Mouse (Mus musculus) myocyte (in vitro differentiated cells): ENCODE results near the gene Pi4ka. TPM values are rescaled to one million over a fixed set of nuclear protein-coding genes. Genes with fewer than 3 reads are reported as not detected.
A peak's percentile ranks its signal among the peaks of the same experiment; 100 is the strongest.

Source experiments
- H3K27me3 ChIP-seq: one replicate; pipeline ENCODE4 v1.6.1; 2011; ENCODE audit not compliant: control insufficient read depth, insufficient read depth, insufficient read length
- H3K36me3 ChIP-seq: one replicate; pipeline ENCODE4 v1.6.1; 2011; ENCODE audit not compliant: control insufficient read depth, insufficient read depth
- H3K4me2 ChIP-seq: one replicate; pipeline ENCODE4 v1.6.1; 2011; ENCODE audit warnings: low read depth, control low read depth
- H3K4me3 ChIP-seq: one replicate; pipeline ENCODE4 v1.5.1; 2011; ENCODE audit warnings: mild to moderate bottlenecking, control low read depth, moderate library complexity
- H3K79me2 ChIP-seq: one replicate; pipeline ENCODE4 v1.6.1; 2011; ENCODE audit not compliant: control insufficient read depth, insufficient read depth
- H3ac ChIP-seq: one replicate; pipeline ENCODE4 v1.6.1; 2011; ENCODE audit not compliant: control insufficient read depth, insufficient read length
- CEBPB ChIP-seq: IDR thresholded peaks from 2 replicates; pipeline ENCODE4 v1.6.1; 2011; ENCODE audit warnings: mild to moderate bottlenecking, moderate library complexity; ENCODE audit not compliant: poor library complexity, insufficient read depth, severe bottlenecking
- E2F4 ChIP-seq: IDR thresholded peaks from one replicate; pipeline ENCODE4 v1.6.1; 2011; ENCODE audit warnings: mild to moderate bottlenecking, control low read depth, moderate library complexity; ENCODE audit not compliant: insufficient read depth
- MAX ChIP-seq: IDR thresholded peaks from one replicate; pipeline ENCODE4 v1.6.1; 2011; ENCODE audit warnings: low read depth, mild to moderate bottlenecking, control low read depth
- MYOD1 ChIP-seq, 3 experiments: IDR thresholded peaks; one replicate each; pipeline ENCODE4 v1.6.1; 2011; ENCODE audit warnings: control low read depth in 2 of 3, low read depth in 2 of 3, mild to moderate bottlenecking in 2 of 3, moderate library complexity in 1 of 3; ENCODE audit not compliant: insufficient read length in 2 of 3, control insufficient read depth in 1 of 3
- MYOG ChIP-seq, 3 experiments: IDR thresholded peaks; one replicate each; pipeline ENCODE4 v1.6.1; 2011; ENCODE audit warnings: control low read depth in 2 of 3, low read depth in 2 of 3, mild to moderate bottlenecking in 2 of 3; ENCODE audit not compliant: insufficient read length in 2 of 3, control insufficient read depth in 1 of 3, insufficient read depth in 1 of 3
- POLR2A ChIP-seq: IDR thresholded peaks from one replicate; pipeline ENCODE4 v1.6.1; 2011; ENCODE audit warnings: low read depth, mild to moderate bottlenecking, control low read depth, moderate library complexity; ENCODE audit not compliant: insufficient read length
- POLR2AphosphoS2 ChIP-seq: IDR thresholded peaks from one replicate; pipeline ENCODE4 v1.6.1; 2011; ENCODE audit warnings: low read depth, control low read depth; ENCODE audit not compliant: insufficient read length
- REST ChIP-seq: IDR thresholded peaks from one replicate; pipeline ENCODE4 v1.6.1; 2011; ENCODE audit warnings: mild to moderate bottlenecking, control low read depth, moderate library complexity; ENCODE audit not compliant: insufficient read depth, insufficient read length
- SRF ChIP-seq: IDR thresholded peaks from one replicate; pipeline ENCODE4 v1.6.1; 2011; ENCODE audit warnings: low read depth; ENCODE audit not compliant: control insufficient read depth, insufficient read length
- TCF12 ChIP-seq: IDR thresholded peaks from one replicate; pipeline ENCODE4 v1.6.1; 2011; ENCODE audit warnings: mild to moderate bottlenecking, control low read depth; ENCODE audit not compliant: poor library complexity, insufficient read depth, severe bottlenecking
- TCF3 ChIP-seq: IDR thresholded peaks from one replicate; pipeline ENCODE4 v1.6.1; 2011; ENCODE audit warnings: low read depth, control low read depth; ENCODE audit not compliant: insufficient read length
- USF1 ChIP-seq: IDR thresholded peaks from one replicate; pipeline ENCODE4 v1.6.1; 2011; ENCODE audit warnings: low read depth, mild to moderate bottlenecking, control low read depth, moderate library complexity
- polyA plus RNA-seq: library from polyadenylated mRNA; unstranded; fragments of >200 nt; fragmentation: generic; extraction: Trizol; gene quantifications from one replicate; pipeline ENCODE4 v1.2.1, GENCODE M21; 2012; ENCODE audit warnings: missing spikeins

Gene Pi4ka
- polyA plus RNA-seq, 1 experiment = 37.8 TPM

DNA sequence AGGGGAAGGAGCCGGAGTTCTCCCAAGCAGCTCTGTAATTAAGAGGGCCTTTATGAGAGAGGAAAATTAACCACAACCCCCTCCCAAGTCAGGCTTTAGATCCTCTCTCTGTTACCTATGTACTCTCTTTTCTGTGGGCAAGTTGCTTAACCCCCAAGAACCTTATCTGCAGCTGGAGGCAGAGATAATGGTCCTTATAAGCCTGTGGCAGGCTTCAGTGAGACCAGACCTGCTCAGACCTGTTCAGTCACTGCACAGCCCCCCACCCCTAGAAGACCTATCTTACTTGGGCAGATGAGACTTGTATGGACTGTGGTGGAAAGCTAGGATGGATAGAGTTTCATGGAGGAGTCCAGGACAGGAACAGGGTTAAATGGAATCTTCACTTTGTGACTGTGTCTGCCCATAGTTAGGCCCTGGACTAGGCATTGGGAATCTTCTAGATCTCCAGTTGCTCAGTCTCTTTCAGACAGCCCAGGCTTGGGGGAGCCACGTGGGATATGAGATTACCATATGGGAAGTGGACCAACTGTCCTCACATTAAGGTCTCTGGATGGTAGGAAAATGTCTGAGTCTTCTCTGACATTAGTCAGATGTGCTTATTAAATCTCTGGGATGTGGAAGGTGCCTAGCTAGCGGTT is 153.9 kb downstream of the Pi4ka start:
- TF ChIP-seq MAX = no peak
- no peak for TF ChIP-seq POLR2A
- no peak for TF ChIP-seq CEBPB
- no peak for TF ChIP-seq POLR2AphosphoS2
- TF ChIP-seq USF1 = no peak
- no peak for TF ChIP-seq SRF
- Histone ChIP-seq H3K4me3 (no peak overlapping the region), H3K79me2 (peaks cover 5% of the 10 kb centered on the region), H3K36me3 (no peaks in the 10 kb centered on the region), H3ac (no peak overlapping the region), H3K27me3 (no peaks in the 10 kb centered on the region), H3K4me2 (no peak overlapping the region)

GRCm38 (mm10) chr16:17251539-17251938 is 154.6 kb downstream of the Pi4ka start:
- Histone ChIP-seq H3K36me3 (no peaks in the 10 kb centered on the region), H3K4me2 (no peak overlapping the region), H3K79me2 (peaks cover 5% of the 10 kb centered on the region), H3K4me3 (no peak overlapping the region), H3K27me3 (no peaks in the 10 kb centered on the region), H3ac (no peak overlapping the region)
- no peak for TF ChIP-seq REST
- no peak for TF ChIP-seq MYOD1 (IDR thresholded peaks at IDR 0.05; ENCODE audit: control insufficient read depth in 1 of 3, insufficient read length in 2 of 3, low read depth in 2 of 3)
- TF ChIP-seq POLR2AphosphoS2 = no peak
- no peak for TF ChIP-seq TCF12
- TF ChIP-seq MAX = no peak
- no peak for TF ChIP-seq CEBPB
- TF ChIP-seq USF1 = no peak
- no peak for TF ChIP-seq POLR2A
- TF ChIP-seq SRF = no peak
- TF ChIP-seq E2F4 = no peak
- TF ChIP-seq MYOG (IDR thresholded peaks at IDR 0.05; ENCODE audit: control insufficient read depth in 1 of 3, insufficient read depth in 1 of 3, insufficient read length in 2 of 3, low read depth in 2 of 3) = no peak
- TF ChIP-seq TCF3 = no peak

GRCm38 (mm10) chr16:17249135-17249534 is 157.0 kb downstream of the Pi4ka start:
- Histone ChIP-seq H3K4me3 (no peak overlapping the region), H3K27me3 (no peaks in the 10 kb centered on the region), H3K36me3 (no peaks in the 10 kb centered on the region), H3ac (no peak overlapping the region), H3K4me2 (peak overlapping the region; percentile 4), H3K79me2 (peaks cover 5% of the 10 kb centered on the region)
- TF ChIP-seq POLR2AphosphoS2 = no peak
- no peak for TF ChIP-seq REST
- TF ChIP-seq POLR2A = no peak
- no peak for TF ChIP-seq MYOG (IDR thresholded peaks at IDR 0.05; ENCODE audit: control insufficient read depth in 1 of 3, insufficient read depth in 1 of 3, insufficient read length in 2 of 3, low read depth in 2 of 3)
- no peak for TF ChIP-seq MAX
- TF ChIP-seq USF1 = no peak
- TF ChIP-seq TCF12 = no peak
- no peak for TF ChIP-seq MYOD1 (IDR thresholded peaks at IDR 0.05; ENCODE audit: control insufficient read depth in 1 of 3, insufficient read length in 2 of 3, low read depth in 2 of 3)
- no peak for TF ChIP-seq E2F4

DNA sequence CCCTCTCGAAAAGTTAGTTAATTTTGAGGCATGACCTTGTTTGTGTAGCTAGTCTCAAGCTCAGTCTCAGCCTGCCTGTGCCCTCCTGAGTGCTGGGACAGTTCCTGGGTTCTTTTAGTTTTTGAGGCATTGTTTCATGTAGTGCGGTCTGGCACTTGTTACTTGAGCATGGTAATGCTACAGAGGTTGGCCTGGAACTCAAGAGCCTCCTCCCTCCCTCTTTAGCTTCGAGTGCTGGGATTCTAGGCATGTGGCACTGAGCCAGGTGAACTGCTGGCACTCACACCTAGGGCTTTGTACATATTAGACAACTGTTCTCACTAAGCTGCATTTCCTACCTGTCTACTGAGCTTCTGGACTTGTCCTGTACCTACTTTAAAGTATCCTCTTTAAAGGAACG is 158.4 kb downstream of the Pi4ka start:
- no peak overlapping the region for H3K4me3 ChIP-seq
- no peaks in the 10 kb centered on the region for H3K27me3 ChIP-seq
- no peak overlapping the region for H3K4me2 ChIP-seq
- H3ac ChIP-seq = no peak overlapping the region
- H3K79me2 ChIP-seq = peaks cover 5% of the 10 kb centered on the region
- no peak for TF ChIP-seq POLR2A
- TF ChIP-seq CEBPB = no peak
- no peak for TF ChIP-seq MYOD1 (IDR thresholded peaks at IDR 0.05; ENCODE audit: control insufficient read depth in 1 of 3, insufficient read length in 2 of 3, low read depth in 2 of 3)
- TF ChIP-seq MYOG (IDR thresholded peaks at IDR 0.05; ENCODE audit: control insufficient read depth in 1 of 3, insufficient read depth in 1 of 3, insufficient read length in 2 of 3, low read depth in 2 of 3) = no peak
- no peak for TF ChIP-seq E2F4
- TF ChIP-seq MAX = no peak
- no peak for TF ChIP-seq TCF3
- TF ChIP-seq REST = no peak
- H3K36me3 ChIP-seq = no peaks in the 10 kb centered on the region

GRCm38 (mm10) chr16:17244996-17245395 is 161.1 kb downstream of the Pi4ka start:
- Histone ChIP-seq H3K79me2 (peaks cover 4% of the 10 kb centered on the region), H3K27me3 (no peaks in the 10 kb centered on the region), H3K36me3 (no peaks in the 10 kb centered on the region), H3ac (no peak overlapping the region), H3K4me3 (no peak overlapping the region), H3K4me2 (no peak overlapping the region)
- TF ChIP-seq E2F4 = no peak
- no peak for TF ChIP-seq USF1
- no peak for TF ChIP-seq POLR2A
- TF ChIP-seq REST = no peak
- no peak for TF ChIP-seq TCF3
- no peak for TF ChIP-seq POLR2AphosphoS2
- no peak for TF ChIP-seq SRF
